Mouse (Mus musculus) midbrain, embryonic 10.5 days (tissue): ENCODE measurements around the gene Ccdc115. TPM values are rescaled to one million over a fixed set of nuclear protein-coding genes. Genes with fewer than 3 reads are reported as not detected.
A peak's percentile ranks its signal among the peaks of the same experiment; 100 is the strongest.

ENCODE experiments used
- DNase-seq: peaks from one replicate; pipeline ENCODE4 v3.0.0-alpha.2; 2017; ENCODE audit warnings: low spot score
- H3K27ac ChIP-seq: fragments of 300-500 bp; sonication (generic); replicated peaks from 2 replicates; pipeline ENCODE4 v1.5.1; 2016; ENCODE audit warnings: mild to moderate bottlenecking
- H3K27me3 ChIP-seq: fragments of 300-500 bp; sonication (generic); 2 replicates; pipeline ENCODE4 v1.6.1; 2016; ENCODE audit warnings: low read depth, mild to moderate bottlenecking; ENCODE audit not compliant: poor library complexity, severe bottlenecking
- H3K36me3 ChIP-seq: fragments of 300-500 bp; sonication (generic); 2 replicates; pipeline ENCODE4 v1.6.1; 2016; ENCODE audit warnings: mild to moderate bottlenecking, moderate library complexity
- H3K4me1 ChIP-seq: fragments of 300-500 bp; sonication (generic); 2 replicates; pipeline ENCODE4 v1.6.1; 2016
- H3K4me3 ChIP-seq: fragments of 300-500 bp; sonication (generic); 2 replicates; pipeline ENCODE4 v1.5.1; 2016; ENCODE audit warnings: mild to moderate bottlenecking, moderate library complexity
- H3K9me3 ChIP-seq: fragments of 300-500 bp; sonication (generic); replicated peaks from 2 replicates; pipeline ENCODE4 v1.6.1; 2016; ENCODE audit warnings: mild to moderate bottlenecking
- WGBS: fragments of 180-500 bp; shearing (Covaris S2); methylation state at CpG from one replicate; pipeline ENCODE4 v1.1.7; 2016; 5-methylcytosine and 5-hydroxymethylcytosine counted together
- polyA plus RNA-seq: library from polyadenylated mRNA; unstranded; fragments of >200 nt; fragmentation: Nextera tagmentation; extraction: Ambion mirVana; gene quantifications from 2 replicates; pipeline ENCODE4 v1.2.1, GENCODE M21; 2016

Ccdc115 gene
- polyA plus RNA-seq: 80.1 and 82.0 TPM in 2 replicates

- H3K36me3 ChIP-seq: peaks cover 40% of the 10 kb centered on the region
- DNase-seq: peak; percentile 97
- peak within 1 kb of the TSS; percentile 87 for H3K27ac ChIP-seq
- peaks cover 25% of the 10 kb centered on the region for H3K4me1 ChIP-seq
- H3K4me3 ChIP-seq: peak within 1 kb of the TSS; percentile 83
- under 1% methylated on average over 48 of the region's 48 CpGs for WGBS
- no peaks in the 10 kb centered on the region for H3K9me3 ChIP-seq
- no peaks in the 10 kb centered on the region for H3K27me3 ChIP-seq
Observed at GRCm38 (mm10) chr1:34439215-34439960, at the start of gene Ccdc115, which contains the start of gene Imp4. Gene Ccdc115, minus strand, starts transcription at chr1:34439672. Gene Imp4, plus strand, starts transcription at chr1:34439851.

GRCm38 (mm10) chr1:34487383-34487782, 47.9 kb upstream of the Ccdc115 start:
- WGBS: 89% methylated on average over 3 of the region's 3 CpGs
- Histone ChIP-seq H3K36me3 (no peaks in the 10 kb centered on the region), H3K27me3 (peaks cover 11% of the 10 kb centered on the region), H3K4me3 (no peak overlapping the region), H3K27ac (no peak overlapping the region), H3K9me3 (no peaks in the 10 kb centered on the region), H3K4me1 (peaks cover 8% of the 10 kb centered on the region)
- no peak for DNase-seq

DNA sequence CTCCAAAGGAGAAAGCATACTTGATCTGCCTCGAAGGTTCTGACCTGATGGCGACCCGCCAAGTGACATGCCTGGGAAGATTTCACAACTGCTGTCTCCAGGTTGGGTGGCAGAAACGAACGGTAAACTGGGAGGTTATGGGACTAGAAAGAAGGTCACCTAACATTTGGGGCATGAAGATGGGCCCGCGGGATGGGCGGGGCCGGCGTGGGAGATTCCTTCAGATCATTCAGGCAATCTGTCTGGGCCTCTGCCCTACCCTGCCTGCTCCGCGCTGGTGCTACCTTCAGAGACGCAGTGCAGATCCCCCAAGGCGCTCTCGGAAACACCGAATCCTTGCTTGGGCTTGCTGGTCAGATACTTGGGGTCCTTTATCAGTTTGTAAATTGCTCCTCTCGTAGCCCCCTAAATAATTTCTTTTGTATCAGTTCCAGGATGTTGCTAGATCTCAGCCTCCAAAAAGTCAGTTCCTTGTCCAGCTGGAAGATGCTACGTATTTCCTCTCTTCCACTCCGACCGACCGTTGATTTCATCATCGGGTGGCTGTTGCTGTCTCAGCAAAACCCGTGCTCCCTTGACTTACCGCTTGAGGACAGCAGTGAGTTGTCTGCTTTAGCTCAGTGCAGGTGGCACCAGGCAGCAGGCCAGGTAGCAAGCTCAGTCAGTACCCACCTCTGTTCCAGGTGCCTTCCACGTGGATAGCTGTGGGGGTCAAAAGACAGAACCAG, 46.2 kb upstream of the Ccdc115 start:
- 12% methylated on average over 25 of the region's 25 CpGs for WGBS
- no peaks in the 10 kb centered on the region for H3K9me3 ChIP-seq
- H3K4me3 ChIP-seq: peak overlapping the region; percentile 41
- no peaks in the 10 kb centered on the region for H3K36me3 ChIP-seq
- DNase-seq: peak; percentile 33
- H3K4me1 ChIP-seq: peaks cover 8% of the 10 kb centered on the region
- 0 out of 2 replicates have a peak overlapping the region, but pooled peaks have one; percentile 2 for H3K27ac ChIP-seq
- peaks cover 11% of the 10 kb centered on the region for H3K27me3 ChIP-seq

- Histone ChIP-seq H3K4me3 (no peak overlapping the region), H3K27ac (no peak overlapping the region), H3K4me1 (peaks cover 8% of the 10 kb centered on the region), H3K9me3 (no peaks in the 10 kb centered on the region), H3K27me3 (peaks cover 11% of the 10 kb centered on the region), H3K36me3 (no peaks in the 10 kb centered on the region)
- 80% methylated on average over 10 of the region's 10 CpGs for WGBS
- DNase-seq: no peak
Observed at GRCm38 (mm10) chr1:34484470-34484869, 45.0 kb upstream of the Ccdc115 start.

DNA sequence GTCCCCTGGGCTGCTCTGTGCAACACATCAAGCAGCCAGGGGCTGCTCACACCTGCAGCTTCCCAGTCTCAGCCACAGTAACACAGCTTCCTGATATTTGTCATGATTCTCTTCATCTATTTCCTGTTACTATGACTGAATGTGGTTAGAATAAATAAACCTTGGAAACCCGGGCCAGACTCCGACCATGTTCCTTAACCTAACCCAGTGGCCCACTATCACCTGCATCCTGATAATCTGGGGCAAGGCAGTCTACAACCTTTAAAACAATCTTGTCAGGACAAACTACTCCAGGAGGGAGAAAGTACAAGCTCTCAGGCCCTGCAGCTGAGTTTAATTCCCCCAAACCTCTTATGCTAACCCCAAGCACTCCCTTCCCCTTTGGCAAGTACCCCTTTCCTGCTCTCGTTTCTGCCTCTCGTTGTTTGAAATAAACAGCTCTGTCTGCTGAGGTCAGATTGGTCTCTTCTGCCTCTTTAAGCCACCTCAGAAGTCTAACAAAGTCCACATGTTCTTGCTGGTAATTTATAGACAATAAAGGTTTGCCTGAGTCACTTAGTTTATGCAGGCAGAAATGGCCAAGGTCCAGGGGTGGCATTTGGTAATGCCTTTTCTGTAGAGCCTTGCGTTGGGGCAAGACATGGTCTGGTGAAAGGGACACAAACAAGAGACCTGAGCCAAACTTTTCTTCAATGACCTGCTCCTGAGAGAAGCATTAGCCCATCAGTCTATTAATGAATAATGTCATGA, 42.6 kb upstream of the Ccdc115 start:
- H3K9me3 ChIP-seq: no peaks in the 10 kb centered on the region
- WGBS: 73% methylated on average over 5 of the region's 5 CpGs

DNA sequence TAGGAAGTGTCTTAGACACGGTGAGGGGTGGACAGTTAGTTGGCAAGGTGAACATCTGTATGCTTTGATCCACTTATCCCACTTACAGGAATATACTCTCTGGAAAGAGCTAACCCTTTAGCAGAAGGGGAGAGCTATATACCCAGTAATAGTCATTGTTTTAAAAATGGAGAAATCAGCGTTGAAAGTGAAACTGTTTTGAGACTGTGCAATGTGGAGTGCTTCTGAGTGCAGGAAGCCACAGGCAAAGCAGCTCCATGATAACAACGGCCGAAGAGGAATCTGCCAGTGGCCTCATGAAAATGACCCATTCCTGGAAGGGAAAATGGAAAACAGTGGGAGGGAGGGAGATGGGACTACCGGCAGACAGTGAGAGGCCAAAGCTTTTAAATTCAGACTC, 41.3 kb upstream of the Ccdc115 start:
- no peaks in the 10 kb centered on the region for H3K9me3 ChIP-seq
- H3K4me3 ChIP-seq: no peak overlapping the region
- 83% methylated on average over 5 of the region's 5 CpGs for WGBS
- H3K4me1 ChIP-seq: peaks cover 6% of the 10 kb centered on the region
- H3K27ac ChIP-seq: no peak overlapping the region
- H3K27me3 ChIP-seq: peaks cover 8% of the 10 kb centered on the region
- no peak for DNase-seq
- H3K36me3 ChIP-seq: no peaks in the 10 kb centered on the region

More for the DNA sequence above, 42.6 kb upstream of the Ccdc115 start:
- peaks cover 11% of the 10 kb centered on the region for H3K27me3 ChIP-seq
- H3K4me1 ChIP-seq: peaks cover 8% of the 10 kb centered on the region
- no peak overlapping the region for H3K27ac ChIP-seq
- no peaks in the 10 kb centered on the region for H3K36me3 ChIP-seq
- DNase-seq: no peak
- no peak overlapping the region for H3K4me3 ChIP-seq

- Histone ChIP-seq H3K4me3 (no peak overlapping the region), H3K27me3 (peaks cover 10% of the 10 kb centered on the region), H3K27ac (no peak overlapping the region), H3K4me1 (no peaks in the 10 kb centered on the region), H3K9me3 (no peaks in the 10 kb centered on the region), H3K36me3 (no peaks in the 10 kb centered on the region)
- 80% methylated on average over 11 of the region's 11 CpGs for WGBS
- DNase-seq: no peak
Observed at GRCm38 (mm10) chr1:34478891-34479655, 39.6 kb upstream of the Ccdc115 start.

DNA sequence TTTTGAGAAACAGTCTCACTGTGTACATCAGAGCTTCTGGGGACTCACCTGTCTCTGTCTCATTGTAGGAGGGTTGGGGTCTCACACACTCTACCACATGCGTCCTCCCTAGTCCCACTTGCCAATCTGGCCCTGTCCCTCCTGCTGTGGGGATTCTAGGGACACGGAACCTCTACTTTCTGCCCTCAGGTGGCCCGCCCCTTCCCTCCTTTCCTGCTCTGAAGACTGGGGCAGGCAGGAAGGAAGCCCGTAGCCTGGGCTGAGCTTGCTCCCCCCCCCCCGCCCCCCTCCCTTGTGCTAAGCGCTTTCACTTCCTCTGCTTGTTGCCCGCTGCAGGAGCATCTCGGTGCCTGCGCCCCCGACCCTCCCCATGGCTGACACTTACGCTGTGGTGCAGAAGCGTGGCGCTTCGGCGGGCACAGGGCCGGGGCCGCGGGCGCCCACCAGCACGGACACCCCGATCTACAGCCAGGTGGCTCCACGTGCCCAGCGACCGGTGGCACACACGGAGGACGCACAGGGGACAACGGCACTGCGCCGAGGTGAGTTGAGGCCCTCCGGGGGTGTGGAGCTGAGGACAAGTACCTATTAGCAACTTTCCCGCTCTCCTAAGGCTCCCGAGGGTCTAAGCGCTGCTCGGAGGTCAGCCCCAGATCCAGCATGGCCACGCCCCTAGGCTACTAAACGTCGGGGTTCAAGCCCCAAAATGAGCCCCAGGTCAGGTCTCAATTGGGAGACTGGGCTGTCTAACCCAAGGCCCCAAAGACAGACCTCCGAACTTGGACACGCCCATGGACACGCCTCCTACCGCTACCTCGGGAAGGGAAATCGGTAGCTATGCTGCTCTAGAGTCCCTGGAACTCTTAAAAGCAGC, 33.2 kb upstream of the Ccdc115 start:
- 2% methylated on average over 42 of the region's 43 CpGs for WGBS
- Histone ChIP-seq H3K9me3 (no peaks in the 10 kb centered on the region), H3K4me3 (peak overlapping the region; percentile 67), H3K27ac (peak overlapping the region; percentile 61), H3K4me1 (peaks cover 19% of the 10 kb centered on the region), H3K36me3 (no peaks in the 10 kb centered on the region), H3K27me3 (peaks cover 55% of the 10 kb centered on the region)
- DNase-seq: peak; percentile 44

DNA sequence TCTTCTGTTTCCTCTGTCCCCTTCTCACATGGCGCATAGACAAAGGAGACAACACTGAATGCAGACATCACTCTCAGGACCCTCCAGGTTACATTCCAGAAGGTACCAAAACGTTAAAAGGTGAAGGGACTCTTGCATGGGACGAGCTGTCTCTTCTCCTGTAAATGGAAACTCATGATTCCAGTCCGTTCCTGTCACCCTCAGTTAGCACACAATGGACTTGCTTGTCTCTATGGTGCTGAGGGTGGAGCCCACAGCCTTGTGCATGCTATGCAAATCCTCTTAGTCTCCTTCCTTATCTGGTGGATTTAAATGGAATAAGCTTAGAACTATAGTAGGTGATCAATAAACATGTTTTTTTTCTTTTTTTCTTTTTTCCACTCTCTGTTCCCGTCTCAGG, 30.3 kb upstream of the Ccdc115 start:
- Histone ChIP-seq H3K27me3 (peaks cover 48% of the 10 kb centered on the region), H3K36me3 (no peaks in the 10 kb centered on the region), H3K9me3 (no peaks in the 10 kb centered on the region), H3K4me1 (peaks cover 23% of the 10 kb centered on the region), H3K4me3 (no peak overlapping the region), H3K27ac (no peak overlapping the region)
- no peak for DNase-seq
- WGBS: 70% methylated on average over 5 of the region's 5 CpGs

DNA sequence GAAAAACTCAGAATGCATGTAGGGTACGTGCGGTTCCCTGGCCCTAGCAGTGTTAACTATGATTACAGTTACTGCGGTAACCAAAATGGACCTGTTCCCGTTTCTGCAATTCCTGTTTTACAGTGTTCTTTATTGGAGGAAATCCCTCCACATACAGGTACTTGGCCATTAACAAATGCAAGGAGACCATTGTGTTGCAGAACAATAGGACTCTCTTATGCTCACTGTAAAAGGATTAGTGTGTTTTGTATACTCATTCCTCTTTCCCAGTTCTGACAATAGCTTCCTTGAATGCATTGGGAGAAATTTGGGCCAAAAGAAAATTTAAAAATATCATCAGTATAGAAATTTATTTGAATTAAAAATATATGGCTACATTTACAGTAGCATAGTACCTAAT, 29.0 kb upstream of the Ccdc115 start:
- H3K27ac ChIP-seq: no peak overlapping the region

GRCm38 (mm10) chr1:34468051-34468450, 28.6 kb upstream of the Ccdc115 start:
- peak overlapping the region; percentile 52; the same call in 1 of the 2 replicates for H3K27ac ChIP-seq
- 56% methylated on average over 3 of the region's 3 CpGs for WGBS
- H3K36me3 ChIP-seq: no peaks in the 10 kb centered on the region
- H3K4me1 ChIP-seq: peaks cover 19% of the 10 kb centered on the region
- H3K4me3 ChIP-seq: no peak overlapping the region
- no peaks in the 10 kb centered on the region for H3K9me3 ChIP-seq
- DNase-seq: no peak
- peaks cover 40% of the 10 kb centered on the region for H3K27me3 ChIP-seq

More for the DNA sequence above, 29.0 kb upstream of the Ccdc115 start:
- H3K9me3 ChIP-seq: no peaks in the 10 kb centered on the region
- H3K4me1 ChIP-seq: peaks cover 23% of the 10 kb centered on the region
- peaks cover 40% of the 10 kb centered on the region for H3K27me3 ChIP-seq
- H3K36me3 ChIP-seq: no peaks in the 10 kb centered on the region
- DNase-seq: no peak
- no peak overlapping the region for H3K4me3 ChIP-seq
- WGBS: 73% methylated on average over 4 of the region's 4 CpGs
